Mouse (Mus musculus) layer of hippocampus, postnatal 36 days (tissue): ENCODE measurements around the gene Pecr. TPM values are rescaled to one million over a fixed set of nuclear protein-coding genes. Genes with fewer than 3 reads are reported as not detected.

Experiments
- total RNA-seq, 2 experiments: library from RNA; stranded (reverse); gene quantifications; 2 replicates each; pipeline ENCODE4 v1.2.3; 2021

Gene Pecr
- total RNA-seq, 2 experiments from 2014 or later: 4.4 to 4.8 TPM

Other genes starting within 250 kb of the Pecr start
- 1 to 10 TPM; 3.4 to 4.2 TPM for gene Mreg, start 72.0 kb downstream of the Pecr start, total RNA-seq
- gene Tmem169, start 55 bp upstream of the Pecr start, total RNA-seq: 10 to 100 TPM; 16.6 to 17.6 TPM
- gene Xrcc5, start 23.1 kb upstream of the Pecr start, total RNA-seq: 10 to 100 TPM; 12.5 to 13.8 TPM